ENCODE assay signal across 34 mouse cellular contexts in the genomic region with DNA sequence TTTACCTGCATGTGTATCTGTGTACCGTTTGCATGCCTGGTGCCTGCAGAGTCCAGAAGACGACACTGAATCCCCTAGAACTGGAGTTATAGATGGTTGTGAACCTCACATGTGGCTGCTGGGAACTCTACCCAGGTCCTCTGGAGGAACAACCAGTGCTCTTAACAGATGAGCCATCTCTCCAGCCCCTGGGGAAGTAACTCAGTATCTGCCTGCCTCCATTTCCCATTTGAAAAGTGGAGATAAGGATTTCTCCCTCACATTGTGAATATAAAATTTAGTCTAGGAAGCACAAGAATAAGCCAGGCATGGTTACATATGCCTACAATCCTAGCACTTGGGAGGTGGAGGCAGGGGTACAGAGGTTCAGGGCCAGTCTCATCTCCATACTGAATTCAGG.
"Had no signal": no experiment of that assay in that cellular context is flagged by ENCODE, and none has a peak within 500 bp of the region (broad histone marks: within the 10 kb centered on the region; RNA-seq: fewer than 3 reads in every experiment).

No protein-coding gene starts in this region.

- H3K4me1 ChIP-seq: hindbrain, embryonic 10.5 days; hindbrain, embryonic 12.5 days; hindbrain, embryonic 13.5 days; kidney, embryonic 15.5 days had no signal

- H3K4me3 ChIP-seq: heart, adult 2 months; heart, embryonic 12.5 days; heart, embryonic 13.5 days; hindbrain, embryonic 10.5 days; hindbrain, embryonic 12.5 days; hindbrain, embryonic 13.5 days; hindbrain, embryonic 15.5 days; intestine, embryonic 15.5 days; kidney, embryonic 15.5 days; layer of hippocampus, adult 2 months; left cerebral cortex, adult 2 months had no signal

- H3K4me2 ChIP-seq: heart, embryonic 12.5 days; heart, embryonic 13.5 days; hindbrain, embryonic 12.5 days; hindbrain, embryonic 13.5 days; hindbrain, embryonic 14.5 days; hindbrain, embryonic 15.5 days; intestine, embryonic 15.5 days; kidney, embryonic 15.5 days had no signal

- DNase-seq: heart, adult 2 months; heart, postnatal 10 days; heart, postnatal 14 days; heart, postnatal 36 days; heart, postnatal 4 days; kidney, adult 11 months; kidney, adult 18-20 months; kidney, adult 2 months; kidney, adult 8-10 months; kidney, adult 9 months; kidney, postnatal 10 days; kidney, postnatal 14 days; kidney, postnatal 25 days; kidney, postnatal 36 days; kidney, postnatal 4 days; layer of hippocampus, adult 9-11 months; layer of hippocampus, postnatal 36 days had no signal

- ATAC-seq: hindbrain, embryonic 16.5 days; hindbrain, postnatal 0 days; inflammation-experienced regulatory T-cells, adult 6 months; intestine, embryonic 15.5 days; intestine, embryonic 16.5 days; intestine, postnatal 0 days had no signal

- H3K27me3 ChIP-seq: heart, embryonic 12.5 days; heart, embryonic 13.5 days; hindbrain, embryonic 12.5 days; hindbrain, embryonic 13.5 days; hindbrain, embryonic 15.5 days; intestine, embryonic 15.5 days; kidney, embryonic 15.5 days had no signal

- H3K27ac ChIP-seq: heart, adult 2 months; hindbrain, embryonic 10.5 days; hindbrain, embryonic 12.5 days; hindbrain, embryonic 13.5 days; hindbrain, embryonic 14.5 days; hindbrain, embryonic 15.5 days; hindbrain, postnatal 0 days; intestine, embryonic 15.5 days; kidney, embryonic 15.5 days; kidney, postnatal 0 days had no signal

- H3K36me3 ChIP-seq: heart, embryonic 12.5 days; heart, embryonic 13.5 days; hindbrain, embryonic 10.5 days; hindbrain, embryonic 12.5 days; hindbrain, embryonic 13.5 days; hindbrain, embryonic 15.5 days; intestine, embryonic 15.5 days; kidney, embryonic 15.5 days had no signal

- H3K9me3 ChIP-seq: heart, embryonic 12.5 days; heart, embryonic 13.5 days; hindbrain, embryonic 10.5 days; hindbrain, embryonic 12.5 days; hindbrain, embryonic 13.5 days; hindbrain, embryonic 15.5 days; intestine, embryonic 15.5 days; kidney, embryonic 15.5 days had no signal

- H3K9ac ChIP-seq: heart, embryonic 12.5 days; hindbrain, embryonic 12.5 days; hindbrain, embryonic 13.5 days; hindbrain, embryonic 14.5 days; hindbrain, embryonic 15.5 days; intestine, embryonic 15.5 days; kidney, embryonic 15.5 days had no signal
